Mouse (Mus musculus) embryonic facial prominence, embryonic 12.5 days (tissue): ENCODE results near the gene Sncg. TPM values are rescaled to one million over a fixed set of nuclear protein-coding genes. Genes with fewer than 3 reads are reported as not detected.

Experiments
- ATAC-seq: fragments of 200-750 bp; cut with Nextera tagmentation; 2 replicates; pipeline ENCODE4 v1.8.0; 2017; ENCODE audit not compliant: insufficient number of reproducible peaks, insufficient read depth, low FRiP score, low TSS enrichment
- H3K27ac ChIP-seq: fragments of 300-500 bp; sonication (generic); 2 replicates; pipeline ENCODE4 v1.5.1; 2016; ENCODE audit warnings: mild to moderate bottlenecking
- H3K27me3 ChIP-seq: fragments of 300-500 bp; sonication (generic); 2 replicates; pipeline ENCODE4 v1.6.1; 2016; ENCODE audit warnings: mild to moderate bottlenecking, moderate library complexity
- H3K36me3 ChIP-seq: fragments of 300-500 bp; sonication (generic); 2 replicates; pipeline ENCODE4 v1.6.1; 2016; ENCODE audit warnings: mild to moderate bottlenecking
- H3K4me1 ChIP-seq: fragments of 300-500 bp; sonication (generic); 2 replicates; pipeline ENCODE4 v1.6.1; 2016
- H3K4me2 ChIP-seq: fragments of 300-500 bp; sonication (generic); replicated peaks from 2 replicates; pipeline ENCODE4 v1.6.1; 2016; ENCODE audit warnings: mild to moderate bottlenecking, moderate library complexity
- H3K4me3 ChIP-seq: fragments of 300-500 bp; sonication (generic); 2 replicates; pipeline ENCODE4 v1.5.1; 2016; ENCODE audit warnings: mild to moderate bottlenecking
- H3K9ac ChIP-seq: fragments of 300-500 bp; sonication (generic); 2 replicates; pipeline ENCODE4 v1.6.1; 2016; ENCODE audit warnings: mild to moderate bottlenecking, moderate library complexity
- H3K9me3 ChIP-seq: fragments of 300-500 bp; sonication (generic); 2 replicates; pipeline ENCODE4 v1.6.1; 2016; ENCODE audit warnings: mild to moderate bottlenecking, moderate library complexity
- WGBS: fragments of 180-500 bp; shearing (Covaris S2); methylation state at CpG from one replicate; pipeline ENCODE4 v1.1.7; 2016; 5-methylcytosine and 5-hydroxymethylcytosine counted together
- polyA plus RNA-seq: library from polyadenylated mRNA; unstranded; fragments of >200 nt; fragmentation: Nextera tagmentation; extraction: Ambion mirVana; gene quantifications from 2 replicates; pipeline ENCODE4 v1.2.1, GENCODE M21; 2016

Sncg gene
- polyA plus RNA-seq, 1 experiment from 2014 or later: 67.0 TPM

GRCm38 (mm10) chr14:34397871-34398270 lies 23.3 kb upstream of the Sncg start:
- ATAC-seq: no peak
- Histone ChIP-seq H3K36me3 (peaks cover 42% of the 10 kb centered on the region), H3K4me3 (no peak overlapping the region), H3K4me2 (no peak overlapping the region), H3K27ac (no peak overlapping the region), H3K4me1 (no peaks in the 10 kb centered on the region), H3K27me3 (no peaks in the 10 kb centered on the region), H3K9ac (no peak overlapping the region), H3K9me3 (no peaks in the 10 kb centered on the region)
- WGBS: 91% methylated on average over 5 of the region's 5 CpGs

GRCm38 (mm10) chr14:34393295-34393694 lies 18.7 kb upstream of the Sncg start:
- no peak for ATAC-seq
- Histone ChIP-seq H3K27ac (no peak overlapping the region), H3K9ac (no peak overlapping the region), H3K4me1 (no peaks in the 10 kb centered on the region), H3K4me2 (no peak overlapping the region), H3K9me3 (no peaks in the 10 kb centered on the region), H3K4me3 (no peak overlapping the region), H3K27me3 (no peaks in the 10 kb centered on the region), H3K36me3 (peaks cover 9% of the 10 kb centered on the region)
- WGBS: 67% methylated on average over 4 of the region's 4 CpGs

DNA sequence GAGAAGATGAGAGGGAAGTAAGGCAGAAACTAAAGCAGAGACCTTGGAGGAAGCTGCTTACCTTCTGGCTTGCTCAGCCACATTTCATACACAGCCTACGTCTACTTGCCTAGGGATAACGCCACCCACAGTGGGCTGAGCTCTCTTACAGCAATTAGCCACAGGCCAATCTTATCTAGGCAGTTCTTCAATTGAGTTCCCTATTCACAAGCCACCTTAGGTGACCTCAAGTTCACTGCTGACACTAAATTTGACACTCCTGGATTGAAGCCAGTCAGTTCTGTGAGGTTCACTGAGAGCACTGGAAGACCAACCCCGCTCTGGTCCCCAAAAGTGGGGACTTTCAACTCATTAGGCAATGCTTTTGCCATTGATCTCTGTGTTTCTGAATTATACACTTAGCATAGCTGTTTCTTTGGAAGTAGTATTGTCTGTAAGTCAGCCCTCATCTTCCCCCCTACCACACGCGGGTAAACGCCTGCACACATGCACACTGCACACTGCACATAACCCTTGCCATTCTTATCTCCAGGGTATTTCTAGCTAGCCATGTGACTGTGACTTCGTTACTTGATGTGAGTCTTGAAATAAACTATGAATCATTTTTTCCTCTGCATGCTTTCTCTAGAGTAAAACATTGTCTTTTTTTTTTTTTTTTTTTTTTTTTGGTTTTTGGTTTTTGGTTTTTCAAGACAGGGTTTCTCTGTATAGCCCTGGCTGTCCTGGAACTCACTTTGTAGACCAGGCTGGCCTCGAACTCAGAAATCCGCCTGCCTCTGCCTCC lies 8.5 kb upstream of the Sncg start:
- ATAC-seq: no peak
- 87% methylated on average over 9 of the region's 9 CpGs for WGBS
- peaks cover 10% of the 10 kb centered on the region for H3K4me1 ChIP-seq

GRCm38 (mm10) chr14:34378560-34379331 lies 4.2 kb upstream of the Sncg start:
- Histone ChIP-seq H3K27me3 (no peaks in the 10 kb centered on the region), H3K4me2 (no peak overlapping the region), H3K4me3 (no peak overlapping the region), H3K9me3 (no peaks in the 10 kb centered on the region; the same call in 1 of the 2 replicates), H3K4me1 (peaks cover 18% of the 10 kb centered on the region), H3K9ac (no peak overlapping the region), H3K36me3 (no peaks in the 10 kb centered on the region), H3K27ac (peak overlapping the region; percentile 76)
- 20% methylated on average over 11 of the region's 11 CpGs for WGBS
- peak; percentile 68; the same call in 1 of the 2 replicates for ATAC-seq

More for the DNA sequence above, 8.5 kb upstream of the Sncg start:
- H3K36me3 ChIP-seq: no peaks in the 10 kb centered on the region
- H3K4me3 ChIP-seq: no peak overlapping the region
- H3K27me3 ChIP-seq: no peaks in the 10 kb centered on the region
- H3K9ac ChIP-seq: no peak overlapping the region
- no peak overlapping the region for H3K4me2 ChIP-seq
- no peak overlapping the region for H3K27ac ChIP-seq
- H3K9me3 ChIP-seq: no peaks in the 10 kb centered on the region; the same call in 1 of the 2 replicates

GRCm38 (mm10) chr14:34377121-34377520 lies 2.5 kb upstream of the Sncg start:
- no peak overlapping the region; the same call in none of the 2 replicates for H3K4me2 ChIP-seq
- WGBS: 71% methylated on average over 4 of the region's 4 CpGs
- H3K27ac ChIP-seq: no peak overlapping the region
- no peaks in the 10 kb centered on the region for H3K27me3 ChIP-seq
- H3K4me1 ChIP-seq: peaks cover 18% of the 10 kb centered on the region
- H3K9me3 ChIP-seq: no peaks in the 10 kb centered on the region
- H3K9ac ChIP-seq: no peak overlapping the region
- no peaks in the 10 kb centered on the region for H3K36me3 ChIP-seq
- no peak overlapping the region for H3K4me3 ChIP-seq
- ATAC-seq: no peak

DNA sequence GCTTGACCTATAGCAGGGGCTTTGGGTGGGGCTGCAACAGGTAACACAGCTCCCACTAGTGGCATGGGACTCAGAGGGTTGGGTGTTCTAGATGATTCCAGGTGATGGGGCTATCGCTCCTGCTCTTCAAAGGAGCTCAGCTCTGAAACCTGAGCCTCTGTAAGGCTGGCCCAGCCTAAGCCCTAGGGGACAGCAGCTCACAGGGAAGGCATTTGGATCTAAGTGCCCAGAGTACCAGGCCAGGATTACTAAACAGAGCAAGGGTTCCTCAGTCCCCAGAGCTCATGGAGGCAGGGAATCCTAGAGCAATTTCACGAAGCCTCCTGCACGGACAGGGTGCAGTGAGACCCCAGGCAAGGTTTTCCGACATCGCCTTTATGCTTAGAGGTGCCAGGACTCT lies 1.4 kb upstream of the Sncg start:
- WGBS: 66% methylated on average over 5 of the region's 5 CpGs
- H3K4me2 ChIP-seq: peak overlapping the region; percentile 11; the same call in 1 of the 2 replicates

DNA sequence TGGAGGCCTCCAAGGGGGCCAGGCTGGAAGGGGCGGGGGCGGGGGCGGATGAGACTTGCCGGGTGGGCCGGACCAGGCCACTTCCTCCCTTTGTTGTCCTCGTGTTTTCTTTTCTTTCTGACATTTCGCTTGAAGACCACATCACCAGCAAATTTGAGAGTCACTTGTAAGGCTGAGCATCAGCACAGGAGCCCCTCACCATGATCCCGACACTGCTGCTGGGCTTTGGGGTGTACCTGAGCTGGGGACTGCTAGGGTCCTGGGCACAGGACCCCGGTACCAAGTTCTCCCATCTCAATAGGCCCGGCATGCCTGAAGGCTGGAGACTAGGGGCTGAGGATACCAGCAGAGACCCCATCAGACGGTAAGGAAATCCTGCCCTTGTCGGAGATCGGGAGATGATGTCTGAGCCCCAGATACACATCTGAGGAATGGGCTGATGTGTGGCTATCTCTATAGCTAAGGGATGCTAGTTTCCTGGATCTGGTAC lies 871 bp upstream of the Sncg start, which contains the start of gene Mmrn2:
Gene Mmrn2, plus strand, starts transcription at position 51 of the 490 bp plus-strand sequence.
- ATAC-seq: no peak
- no peak within 1 kb of the TSS for H3K9ac ChIP-seq
- no peaks in the 10 kb centered on the region for H3K27me3 ChIP-seq
- H3K9me3 ChIP-seq: no peaks in the 10 kb centered on the region
- no peak within 1 kb of the TSS for H3K4me3 ChIP-seq
- no peaks in the 10 kb centered on the region for H3K36me3 ChIP-seq
- H3K27ac ChIP-seq: 0 out of 2 replicates have a peak within 1 kb of the TSS, but pooled peaks have one; percentile 17
- 81% methylated on average over 13 of the region's 13 CpGs for WGBS
- H3K4me1 ChIP-seq: peaks cover 18% of the 10 kb centered on the region
- peak within 1 kb of the TSS; percentile 11; the same call in 1 of the 2 replicates for H3K4me2 ChIP-seq

More for the DNA sequence above, 1.4 kb upstream of the Sncg start:
- H3K27me3 ChIP-seq: no peaks in the 10 kb centered on the region
- H3K9ac ChIP-seq: no peak overlapping the region
- no peaks in the 10 kb centered on the region for H3K9me3 ChIP-seq
- peaks cover 18% of the 10 kb centered on the region for H3K4me1 ChIP-seq
- H3K36me3 ChIP-seq: no peaks in the 10 kb centered on the region
- no peak overlapping the region for H3K27ac ChIP-seq
- ATAC-seq: no peak
- H3K4me3 ChIP-seq: no peak overlapping the region

- no peaks in the 10 kb centered on the region for H3K9me3 ChIP-seq
- 0 out of 2 replicates have a peak overlapping the region, but pooled peaks have one; percentile 7 for H3K4me2 ChIP-seq
- no peaks in the 10 kb centered on the region for H3K27me3 ChIP-seq
- peaks cover 13% of the 10 kb centered on the region for H3K4me1 ChIP-seq
- no peaks in the 10 kb centered on the region for H3K36me3 ChIP-seq
- H3K27ac ChIP-seq: no peak overlapping the region
- no peak overlapping the region for H3K9ac ChIP-seq
- ATAC-seq: no peak
- no peak overlapping the region for H3K4me3 ChIP-seq
- WGBS: 68% methylated on average over 6 of the region's 6 CpGs
Observed at GRCm38 (mm10) chr14:34373581-34373980, 1.0 kb downstream of the Sncg start.

GRCm38 (mm10) chr14:34372646-34373045 lies 1.9 kb downstream of the Sncg start:
- Histone ChIP-seq H3K4me3 (no peak overlapping the region), H3K4me2 (no peak overlapping the region), H3K9ac (no peak overlapping the region), H3K9me3 (no peaks in the 10 kb centered on the region), H3K4me1 (peaks cover 4% of the 10 kb centered on the region; the same call in 1 of the 2 replicates), H3K36me3 (no peaks in the 10 kb centered on the region), H3K27me3 (no peaks in the 10 kb centered on the region), H3K27ac (no peak overlapping the region)
- WGBS: 80% methylated on average over 6 of the region's 6 CpGs
- no peak for ATAC-seq

GRCm38 (mm10) chr14:34371763-34372162 lies 2.8 kb downstream of the Sncg start:
- Histone ChIP-seq H3K4me1 (peaks cover 4% of the 10 kb centered on the region; the same call in 1 of the 2 replicates), H3K4me2 (no peak overlapping the region), H3K9ac (no peak overlapping the region), H3K4me3 (no peak overlapping the region), H3K27ac (no peak overlapping the region), H3K27me3 (no peaks in the 10 kb centered on the region), H3K36me3 (no peaks in the 10 kb centered on the region), H3K9me3 (no peaks in the 10 kb centered on the region)
- 83% methylated on average over 2 of the region's 2 CpGs for WGBS
- ATAC-seq: no peak

DNA sequence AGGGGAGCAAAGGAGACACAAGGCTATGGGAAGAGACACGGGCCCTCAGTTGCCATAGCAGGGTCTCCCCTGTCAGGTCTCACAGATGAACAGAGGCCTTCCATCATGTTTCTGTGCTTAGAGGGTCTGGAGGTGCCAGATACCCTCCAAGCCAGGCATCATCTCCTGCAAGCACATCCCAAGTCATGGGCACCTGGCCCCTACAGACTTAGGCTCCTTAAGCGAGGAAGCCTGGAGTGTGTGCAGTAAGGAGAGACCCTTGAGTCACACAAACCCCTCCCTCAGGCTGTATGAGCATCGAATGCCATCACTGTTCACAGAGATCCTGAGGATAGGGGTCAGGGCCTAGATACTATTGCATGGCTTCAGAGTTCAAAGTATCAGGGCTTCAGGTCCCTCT lies 3.7 kb downstream of the Sncg start:
- no peak overlapping the region for H3K4me3 ChIP-seq
- no peak for ATAC-seq

More for the DNA sequence above, 3.7 kb downstream of the Sncg start:
- Histone ChIP-seq H3K9ac (no peak overlapping the region), H3K36me3 (no peaks in the 10 kb centered on the region), H3K4me2 (no peak overlapping the region), H3K4me1 (peaks cover 4% of the 10 kb centered on the region; the same call in 1 of the 2 replicates), H3K27me3 (no peaks in the 10 kb centered on the region), H3K27ac (no peak overlapping the region), H3K9me3 (no peaks in the 10 kb centered on the region)
- WGBS: 83% methylated on average over 3 of the region's 3 CpGs
